Mouse (Mus musculus) kidney, adult 10 weeks (tissue): ENCODE data around the gene Arhgap4. TPM values are rescaled to one million over a fixed set of nuclear protein-coding genes. Genes with fewer than 3 reads are reported as not detected.

Experiments
- polyA plus RNA-seq: library from polyadenylated mRNA; stranded (reverse); fragments of 350-450 nt; fragmentation: Illumina TruSeq; extraction: RNeasy Lipid Tissue Mini Kit (QIAGEN cat#74804); gene quantifications from one replicate; pipeline ENCODE4 v1.2.3, GENCODE M21; 2014; ENCODE audit warnings: low read depth, low replicate concordance

The Arhgap4 gene
- polyA plus RNA-seq: 0.85 TPM

DNA sequence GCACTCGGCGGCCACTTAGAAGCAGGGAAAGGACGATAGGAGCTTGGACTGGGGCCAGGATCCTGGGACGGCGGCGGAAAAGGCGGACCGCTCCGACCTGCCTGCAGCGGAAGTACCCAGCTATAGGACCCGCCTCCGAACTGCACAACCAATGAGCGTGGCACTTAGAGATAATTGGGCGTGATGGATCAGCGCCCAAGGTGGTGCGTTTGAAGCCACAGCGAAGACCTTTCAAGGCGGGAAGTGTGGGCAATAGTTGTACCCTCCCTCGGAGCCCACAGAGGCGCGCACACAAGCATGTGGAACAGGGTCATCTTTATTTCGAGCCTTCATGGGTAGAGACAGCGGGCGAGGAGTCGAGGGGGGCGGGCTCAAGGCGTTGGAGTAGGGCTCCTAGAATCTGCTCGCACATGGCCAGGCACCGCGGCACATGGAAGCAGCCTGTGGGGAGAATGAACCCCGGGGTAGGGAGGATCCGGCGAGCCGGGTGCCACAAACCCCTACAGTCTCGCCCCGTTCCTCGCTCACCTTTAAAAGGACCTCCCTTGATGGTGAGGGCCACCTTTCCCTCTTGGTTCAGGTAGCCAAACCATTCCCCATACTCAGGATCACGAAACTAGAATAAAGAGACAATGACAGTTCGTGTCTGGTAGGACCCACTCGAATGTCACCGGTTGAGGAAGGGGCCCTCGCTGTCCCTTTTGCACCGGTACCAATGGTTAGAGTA lies at the start of gene Arhgap4, which contains the start of gene Naa10:
Gene Arhgap4, minus strand, starts transcription at position 48 of the 727 bp plus-strand sequence.
Gene Naa10, minus strand, starts transcription at position 122 of the 727 bp plus-strand sequence.

GRCm38 (mm10) chrX:73966248-73967176 lies 44.8 kb upstream of the Arhgap4 start, which contains the start of gene Hcfc1:
Gene Hcfc1, minus strand, starts transcription at chrX:73966357.

DNA sequence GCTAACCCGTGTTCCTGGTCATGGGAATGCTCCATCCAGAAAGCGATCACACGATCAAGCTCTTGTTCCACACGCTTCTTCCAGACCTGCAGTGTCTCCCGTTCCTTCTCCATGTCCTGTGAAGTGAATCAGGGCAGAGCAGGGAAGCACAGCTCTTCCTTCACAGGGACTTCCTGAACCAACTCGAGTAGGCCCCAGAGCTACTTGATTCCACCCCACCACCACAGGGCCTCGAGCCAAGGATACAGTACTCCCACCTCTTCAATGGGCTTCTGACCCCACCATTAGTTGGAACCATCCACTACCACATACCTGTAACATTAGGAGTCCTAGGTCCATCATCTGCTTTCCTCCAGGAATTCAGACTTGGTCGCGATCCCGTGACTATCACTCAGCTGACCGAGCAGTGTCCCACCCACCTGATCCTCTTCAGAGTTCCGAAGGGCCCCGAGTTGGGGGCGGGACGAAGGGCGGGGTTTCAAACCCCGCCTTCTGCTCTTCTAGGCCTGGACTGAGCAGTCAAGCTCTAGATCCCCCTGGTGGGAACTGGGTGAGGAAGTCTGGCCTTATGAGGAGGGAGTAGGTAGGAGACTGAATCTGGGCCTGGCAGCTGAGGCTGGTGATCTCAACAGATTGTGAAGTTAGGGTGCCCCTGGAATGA lies 8.9 kb upstream of the Arhgap4 start, which contains the start of gene Renbp:
Gene Renbp, minus strand, starts transcription at position 449 of the 661 bp plus-strand sequence.

GRCm38 (mm10) chrX:73895719-73896118 lies 26.0 kb downstream of the Arhgap4 start, which contains the start of gene L1cam:
Gene L1cam, minus strand, starts transcription at chrX:73896105.

DNA sequence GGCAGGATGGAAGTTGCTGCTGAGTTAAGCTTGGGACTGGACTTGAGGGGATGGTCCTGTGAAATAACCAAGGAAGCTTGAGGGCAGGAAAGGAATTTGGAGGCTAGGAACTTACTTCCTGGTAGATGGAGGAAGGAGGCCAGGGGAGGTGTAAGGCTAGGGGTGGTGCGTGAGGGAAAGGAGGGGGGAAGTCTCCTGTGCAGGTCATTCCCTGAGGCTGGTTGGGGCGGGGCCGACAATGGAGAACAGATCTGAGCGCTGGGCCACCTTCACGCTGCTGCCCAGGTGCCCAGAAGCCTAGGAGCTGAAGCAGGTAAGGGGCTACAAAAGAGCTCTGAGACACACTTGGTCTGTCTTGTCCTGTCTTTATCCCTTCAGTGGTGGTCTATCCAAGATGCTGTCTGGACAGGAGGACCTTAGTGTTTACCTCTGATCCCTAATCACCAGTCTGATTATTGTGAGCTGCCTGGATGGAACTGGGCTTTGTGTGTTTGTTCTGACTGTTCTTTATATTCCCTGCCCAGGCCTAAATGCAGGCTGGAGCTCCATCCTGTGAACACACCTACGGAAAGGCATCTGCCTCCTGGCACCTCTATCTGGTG lies 30.0 kb downstream of the Arhgap4 start, which contains the start of gene Avpr2:
Gene Avpr2, plus strand, starts transcription at position 552 of the 602 bp plus-strand sequence.

Other genes starting within 250 kb of the Arhgap4 start
- 126 TPM for gene Slc6a8, start 248.7 kb downstream of the Arhgap4 start, polyA plus RNA-seq
- 215 TPM for gene Bcap31, start 205.7 kb downstream of the Arhgap4 start, polyA plus RNA-seq
- 1.0 TPM for gene Abcd1, start 205.3 kb downstream of the Arhgap4 start, polyA plus RNA-seq
- not detected for gene Plxnb3, start 164.8 kb downstream of the Arhgap4 start, polyA plus RNA-seq
- not detected for gene Srpk3, start 147.5 kb downstream of the Arhgap4 start, polyA plus RNA-seq
- 73.0 TPM for gene Idh3g, start 135.0 kb downstream of the Arhgap4 start, polyA plus RNA-seq
- 30.3 TPM for gene Ssr4, start 134.8 kb downstream of the Arhgap4 start, polyA plus RNA-seq
- 0.36 TPM for gene Pdzd4, start 96.9 kb downstream of the Arhgap4 start, polyA plus RNA-seq
- 10.0 TPM for gene Avpr2, start 29.8 kb downstream of the Arhgap4 start, polyA plus RNA-seq
- gene L1cam, start 25.8 kb downstream of the Arhgap4 start, polyA plus RNA-seq: 4.2 TPM
- 5.3 TPM for gene Naa10, start 74 bp upstream of the Arhgap4 start, polyA plus RNA-seq
- 9.6 TPM for gene Renbp, start 9.0 kb upstream of the Arhgap4 start, polyA plus RNA-seq
- 22.0 TPM for gene Hcfc1, start 44.5 kb upstream of the Arhgap4 start, polyA plus RNA-seq
- gene Irak1, start 102.0 kb upstream of the Arhgap4 start, polyA plus RNA-seq: 37.3 TPM
- gene Opn1mw, start 205.6 kb upstream of the Arhgap4 start, polyA plus RNA-seq: not detected
- gene Mecp2, start 213.5 kb upstream of the Arhgap4 start, polyA plus RNA-seq: 18.0 TPM
- not detected for gene Tex28, start 246.0 kb upstream of the Arhgap4 start, polyA plus RNA-seq